Mouse (Mus musculus) midbrain, postnatal 0 days (tissue): Measurements from ENCODE around the gene Uvrag. TPM values are rescaled to one million over a fixed set of nuclear protein-coding genes. Genes with fewer than 3 reads are reported as not detected.

Experiments used
- ATAC-seq: fragments of 200-750 bp; cut with Nextera tagmentation; 2 replicates; pipeline ENCODE4 v1.8.0; 2017; ENCODE audit warnings: moderate number of reproducible peaks, mild to moderate bottlenecking, moderate TSS enrichment, moderate library complexity; ENCODE audit not compliant: low FRiP score
- DNase-seq: peaks from one replicate; pipeline ENCODE4 v3.0.0-alpha.2; 2015; ENCODE audit warnings: low spot score
- H3K27ac ChIP-seq: fragments of 300-500 bp; sonication (generic); 2 replicates; pipeline ENCODE4 v1.5.1; 2014; ENCODE audit warnings: low read depth, mild to moderate bottlenecking, low read length, mixed read lengths
- H3K27me3 ChIP-seq: fragments of 300-500 bp; sonication (generic); 2 replicates; pipeline ENCODE4 v1.6.1; 2014; ENCODE audit warnings: low read length, control low read depth, mixed read lengths; ENCODE audit not compliant: insufficient read depth
- H3K36me3 ChIP-seq: fragments of 300-500 bp; sonication (generic); 2 replicates; pipeline ENCODE4 v1.6.1; 2014; ENCODE audit warnings: low read length, control low read depth, mixed read lengths; ENCODE audit not compliant: insufficient read depth
- H3K4me1 ChIP-seq: fragments of 300-500 bp; sonication (generic); 2 replicates; pipeline ENCODE4 v1.6.1; 2014; ENCODE audit warnings: mild to moderate bottlenecking, control low read depth, antibody characterized with exemption, low read length, mixed read lengths; ENCODE audit not compliant: insufficient read depth
- H3K4me2 ChIP-seq: fragments of 300-500 bp; sonication (generic); 2 replicates; pipeline ENCODE4 v1.6.1; 2014; ENCODE audit warnings: low read depth, mild to moderate bottlenecking, low read length, mixed read lengths; ENCODE audit not compliant: poor library complexity, severe bottlenecking
- H3K4me3 ChIP-seq: fragments of 300-500 bp; sonication (generic); 2 replicates; pipeline ENCODE4 v1.5.1; 2014; ENCODE audit warnings: low read depth, mild to moderate bottlenecking, low read length, moderate library complexity
- H3K9ac ChIP-seq: fragments of 300-500 bp; sonication (generic); replicated peaks from 2 replicates; pipeline ENCODE4 v1.6.1; 2014; ENCODE audit warnings: mild to moderate bottlenecking, low read length, moderate library complexity, mixed read lengths; ENCODE audit not compliant: poor library complexity, severe bottlenecking
- H3K9me3 ChIP-seq: fragments of 300-500 bp; sonication (generic); 2 replicates; pipeline ENCODE4 v1.6.1; 2016; ENCODE audit warnings: low read length, control low read depth
- CTCF ChIP-seq: IDR thresholded peaks from 2 replicates; pipeline ENCODE4 v1.5.1; 2016; ENCODE audit warnings: antibody characterized with exemption, mild to moderate bottlenecking
- WGBS: fragments of 180-500 bp; shearing (Covaris S2); extraction: QIAGEN DNeasy Blood & Tissue Kit; methylation state at CpG from one replicate; pipeline ENCODE4 v1.1.7; 2014; 5-methylcytosine and 5-hydroxymethylcytosine counted together
- polyA plus RNA-seq: library from polyadenylated mRNA; unstranded; fragments of >200 nt; fragmentation: Nextera tagmentation; extraction: Ambion mirVana; gene quantifications from 2 replicates; pipeline ENCODE4 v1.2.1, GENCODE M21; 2015
- total RNA-seq: library from RNA; depleted of rRNA; stranded (reverse); fragments of >200 nt; gene quantifications from 2 replicates; pipeline ENCODE4 v1.2.3, GENCODE M21; 2014

Uvrag gene
- total and polyA plus RNA-seq, 2 experiments from 2014 or later = 19.8 to 23.3 TPM

GRCm38 (mm10) chr7:99149017-99149416, 8.1 kb upstream of the Uvrag start:
- Histone ChIP-seq H3K9me3 (no peaks in the 10 kb centered on the region), H3K36me3 (no peaks in the 10 kb centered on the region), H3K4me2 (no peak overlapping the region), H3K27ac (no peak overlapping the region), H3K9ac (no peak overlapping the region), H3K27me3 (no peaks in the 10 kb centered on the region), H3K4me3 (no peak overlapping the region), H3K4me1 (no peaks in the 10 kb centered on the region)
- DNase-seq (no peak), ATAC-seq (no peak)
- no peak for TF ChIP-seq CTCF
- WGBS = 73% methylated on average over 1 of the region's 1 CpGs

- ATAC-seq (no peak), DNase-seq (no peak)
- Histone ChIP-seq H3K9me3 (no peaks in the 10 kb centered on the region), H3K4me2 (no peak overlapping the region), H3K27ac (no peak overlapping the region), H3K4me3 (no peak overlapping the region), H3K27me3 (no peaks in the 10 kb centered on the region), H3K36me3 (no peaks in the 10 kb centered on the region), H3K4me1 (no peaks in the 10 kb centered on the region), H3K9ac (no peak overlapping the region)
- WGBS = 83% methylated on average over 7 of the region's 7 CpGs
- no peak for TF ChIP-seq CTCF
Observed at GRCm38 (mm10) chr7:99147494-99147893, 6.6 kb upstream of the Uvrag start.

- 86% methylated on average over 7 of the region's 7 CpGs for WGBS
- Histone ChIP-seq H3K36me3 (no peaks in the 10 kb centered on the region), H3K27ac (no peak overlapping the region), H3K9me3 (no peaks in the 10 kb centered on the region), H3K4me2 (no peak overlapping the region), H3K27me3 (no peaks in the 10 kb centered on the region), H3K4me1 (no peaks in the 10 kb centered on the region), H3K9ac (no peak overlapping the region), H3K4me3 (no peak overlapping the region)
- DNase-seq = no peak
- TF ChIP-seq CTCF = no peak
- ATAC-seq = no peak
Observed at GRCm38 (mm10) chr7:99146906-99147305, 6.0 kb upstream of the Uvrag start.

- H3K9me3 ChIP-seq = no peaks in the 10 kb centered on the region
- H3K36me3 ChIP-seq = no peaks in the 10 kb centered on the region
- no peak overlapping the region for H3K9ac ChIP-seq
- H3K4me2 ChIP-seq = no peak overlapping the region
- no peak overlapping the region for H3K4me3 ChIP-seq
- H3K4me1 ChIP-seq = no peaks in the 10 kb centered on the region
- TF ChIP-seq CTCF = no peak
- no peak for DNase-seq
- 66% methylated on average over 7 of the region's 7 CpGs for WGBS
- H3K27ac ChIP-seq = no peak overlapping the region
- no peaks in the 10 kb centered on the region for H3K27me3 ChIP-seq
- no peak for ATAC-seq
Observed at GRCm38 (mm10) chr7:99146011-99146410, 5.1 kb upstream of the Uvrag start.

- Histone ChIP-seq H3K27me3 (no peaks in the 10 kb centered on the region), H3K36me3 (no peaks in the 10 kb centered on the region), H3K9me3 (no peaks in the 10 kb centered on the region), H3K4me2 (no peak overlapping the region), H3K4me3 (no peak overlapping the region), H3K27ac (no peak overlapping the region), H3K4me1 (0 out of 2 replicates have a peak, but pooled peaks cover under 1% of the 10 kb centered on the region), H3K9ac (no peak overlapping the region)
- TF ChIP-seq CTCF = no peak
- ATAC-seq (no peak), DNase-seq (no peak)
- WGBS = 65% methylated on average over 11 of the region's 11 CpGs
Observed at GRCm38 (mm10) chr7:99144616-99145015, 3.7 kb upstream of the Uvrag start.

GRCm38 (mm10) chr7:99143244-99143643, 2.3 kb upstream of the Uvrag start:
- ATAC-seq (no peak), DNase-seq (no peak)
- H3K4me1 ChIP-seq = 0 out of 2 replicates have a peak, but pooled peaks cover 6% of the 10 kb centered on the region
- no peaks in the 10 kb centered on the region for H3K9me3 ChIP-seq
- H3K9ac ChIP-seq = no peak overlapping the region
- WGBS = 78% methylated on average over 3 of the region's 3 CpGs
- no peaks in the 10 kb centered on the region for H3K36me3 ChIP-seq
- no peaks in the 10 kb centered on the region for H3K27me3 ChIP-seq
- H3K27ac ChIP-seq = no peak overlapping the region
- no peak overlapping the region for H3K4me3 ChIP-seq
- no peak overlapping the region for H3K4me2 ChIP-seq
- no peak for TF ChIP-seq CTCF
